Mouse (Mus musculus) layer of hippocampus, adult 2 months (tissue): ENCODE data around the gene Thbs3. TPM values are rescaled to one million over a fixed set of nuclear protein-coding genes. Genes with fewer than 3 reads are reported as not detected.

Experiments
- DNase-seq, 2 experiments: peaks; one replicate each; pipeline ENCODE4 v3.0.0; 2022; ENCODE audit warnings: low spot score in 2 of 2
- H3K27ac ChIP-seq: fragments of 200-600 bp; 2 replicates; pipeline ENCODE4 v1.8.1; 2022
- H3K4me3 ChIP-seq: fragments of 200-600 bp; 2 replicates; pipeline ENCODE4 v1.8.1; 2022; ENCODE audit warnings: mild to moderate bottlenecking
- CTCF ChIP-seq: fragments of 200-600 bp; conservative IDR thresholded peaks from 2 replicates; pipeline ENCODE4 v1.8.1; 2022; ENCODE audit warnings: antibody characterized with exemption, mild to moderate bottlenecking, moderate library complexity
- microRNA-seq, 2 experiments: library from miRNA; unstranded; fragments of <30 nt; microRNA quantifications; one replicate each; pipeline ENCODE4 v1.2.0; 2021
- total RNA-seq, 2 experiments: library from RNA; stranded (reverse); gene quantifications; 2 replicates each; pipeline ENCODE4 v1.2.3; 2021

Thbs3 gene
- total RNA-seq, 2 experiments from 2014 or later, result 42.6 to 43.8 TPM

DNA sequence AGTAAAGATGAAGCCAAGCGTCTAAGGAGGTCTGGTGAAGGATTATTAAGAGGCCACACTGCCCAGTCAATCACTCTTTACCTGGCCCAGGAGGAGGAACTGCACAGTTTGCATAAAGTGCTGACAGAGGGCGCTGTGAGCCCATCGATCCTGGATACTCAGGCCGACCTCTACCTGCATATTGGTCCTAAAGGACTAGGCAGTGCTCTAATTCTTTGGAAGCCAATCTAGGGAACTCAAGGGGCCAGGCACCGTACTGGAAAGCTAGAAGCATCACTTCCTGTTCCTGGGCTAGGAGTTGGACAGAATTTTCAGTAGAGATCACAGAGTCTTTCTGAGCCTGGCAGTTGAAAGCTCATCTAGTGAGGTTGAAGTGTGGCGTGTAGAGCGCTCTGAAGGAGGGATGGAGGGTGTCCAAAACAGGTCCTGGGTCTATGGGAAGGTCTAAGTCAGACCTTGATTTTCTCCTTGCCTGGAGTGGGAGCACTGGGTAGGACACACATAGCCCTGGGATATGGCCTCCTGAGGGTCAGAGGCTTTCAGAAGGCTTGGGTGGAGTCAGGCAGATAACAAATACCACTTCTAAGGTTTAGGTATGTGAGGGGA lies 35.6 kb downstream of the Thbs3 start:
- no peak overlapping the region for H3K4me3 ChIP-seq
- peak; percentile 86 for TF ChIP-seq CTCF
- DNase-seq, result no peak
- H3K27ac ChIP-seq, result peak overlapping the region; percentile 51

GRCm38 (mm10) chr3:89251365-89251895 lies 36.5 kb downstream of the Thbs3 start:
- no peak overlapping the region for H3K4me3 ChIP-seq
- H3K27ac ChIP-seq, result peak overlapping the region; percentile 52
- no peak for TF ChIP-seq CTCF
- no peak for DNase-seq

- no peak for DNase-seq
Observed at GRCm38 (mm10) chr3:89254994-89255393, 40.0 kb downstream of the Thbs3 start.

DNA sequence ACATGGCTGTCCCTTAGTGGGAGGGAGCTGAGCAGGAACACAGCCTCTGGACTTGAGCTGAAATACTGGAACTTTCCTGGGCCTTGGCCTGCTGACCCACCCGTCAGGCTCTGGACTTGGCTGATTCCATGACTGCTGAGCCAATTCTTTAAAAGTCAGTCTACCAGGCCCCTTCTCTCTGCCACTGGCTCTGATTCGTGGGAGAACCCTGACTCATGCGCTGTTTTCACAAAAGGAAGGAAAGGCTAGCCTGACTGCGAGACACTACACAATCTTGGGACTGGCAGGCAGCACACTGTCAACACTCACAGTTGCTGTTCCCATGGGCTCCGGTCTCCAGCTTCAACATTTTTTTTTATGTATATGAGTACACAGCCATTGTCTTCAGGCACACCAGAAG lies 41.2 kb downstream of the Thbs3 start:
- no peak for DNase-seq
- TF ChIP-seq CTCF, result no peak
- Histone ChIP-seq H3K27ac (no peak overlapping the region), H3K4me3 (no peak overlapping the region)

More at GRCm38 (mm10) chr3:89254994-89255393, 40.0 kb downstream of the Thbs3 start:
- TF ChIP-seq CTCF, result no peak
- no peak overlapping the region for H3K27ac ChIP-seq
- H3K4me3 ChIP-seq, result no peak overlapping the region

GRCm38 (mm10) chr3:89259076-89259475 lies 44.1 kb downstream of the Thbs3 start, which contains the start of gene Dpm3:
Dpm3 (plus strand) TSS chr3:89259358.
- DNase-seq, result no peak
- H3K4me3 ChIP-seq, result no peak within 1 kb of the TSS
- H3K27ac ChIP-seq, result no peak within 1 kb of the TSS
- no peak for TF ChIP-seq CTCF

DNA sequence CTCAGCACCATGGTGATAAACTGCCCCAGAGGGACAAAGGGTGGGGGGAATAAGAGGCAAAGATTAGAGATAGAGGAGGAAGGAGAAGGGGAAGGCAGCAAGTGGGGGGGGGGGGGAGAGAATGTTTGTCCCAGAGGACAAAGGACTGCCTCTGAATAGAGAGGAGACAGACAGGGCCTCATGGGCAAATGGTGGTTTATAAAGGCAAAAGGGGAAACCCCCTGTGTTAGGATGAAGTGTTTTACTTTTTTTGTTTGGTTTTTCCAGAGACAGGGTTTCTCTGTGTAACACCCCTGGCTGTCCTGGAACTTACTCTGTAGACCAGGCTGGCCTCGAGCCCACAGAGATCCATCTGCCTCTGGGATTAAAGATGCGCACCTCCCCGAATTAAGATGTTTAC lies 45.2 kb downstream of the Thbs3 start:
- no peak for TF ChIP-seq CTCF
- Histone ChIP-seq H3K4me3 (no peak overlapping the region), H3K27ac (no peak overlapping the region)
- DNase-seq, result no peak

- TF ChIP-seq CTCF, result no peak
- no peak for DNase-seq
- no peak overlapping the region for H3K4me3 ChIP-seq
- peak overlapping the region; percentile 62 for H3K27ac ChIP-seq
Observed at GRCm38 (mm10) chr3:89262417-89262816, 47.4 kb downstream of the Thbs3 start.

DNA sequence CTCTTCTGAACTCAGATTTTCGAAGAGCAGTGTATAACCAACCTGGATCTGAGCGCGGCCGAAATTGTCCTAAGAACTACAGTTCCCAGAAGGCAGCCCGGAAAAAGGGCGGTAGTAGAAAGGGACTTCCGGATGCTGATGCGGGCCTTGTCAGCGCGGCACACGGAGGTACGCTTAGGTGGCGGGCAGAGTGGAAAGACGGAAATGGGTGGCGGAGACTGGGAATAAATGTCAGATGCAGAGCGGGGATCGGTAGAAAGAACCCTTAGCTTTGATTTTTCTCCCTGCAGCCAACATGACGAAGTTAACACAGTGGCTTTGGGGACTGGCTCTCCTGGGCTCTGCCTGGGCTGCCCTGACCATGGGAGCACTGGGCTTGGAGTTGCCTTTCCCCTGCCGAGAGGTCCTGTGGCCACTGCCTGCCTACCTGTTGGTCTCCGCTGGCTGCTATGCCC lies 51.5 kb downstream of the Thbs3 start:
- H3K4me3 ChIP-seq, result peak overlapping the region; percentile 95
- peak; percentile 82 to 87 for DNase-seq
- no peak for TF ChIP-seq CTCF
- H3K27ac ChIP-seq, result peak overlapping the region; percentile 97

GRCm38 (mm10) chr3:89268916-89269315 lies 53.9 kb downstream of the Thbs3 start:
- DNase-seq, result no peak
- no peak for TF ChIP-seq CTCF
- H3K4me3 ChIP-seq, result peak overlapping the region; percentile 71
- H3K27ac ChIP-seq, result peak overlapping the region; percentile 94; the same call in 1 of the 2 replicates

GRCm38 (mm10) chr3:89270051-89270755 lies 55.2 kb downstream of the Thbs3 start, which contains the start of gene Slc50a1:
Slc50a1 (minus strand) TSS chr3:89270570.
- peak; percentile 88 for DNase-seq
- peak within 1 kb of the TSS; percentile 94 for H3K27ac ChIP-seq
- peak; percentile 65 for TF ChIP-seq CTCF
- peak within 1 kb of the TSS; percentile 71 for H3K4me3 ChIP-seq

DNA sequence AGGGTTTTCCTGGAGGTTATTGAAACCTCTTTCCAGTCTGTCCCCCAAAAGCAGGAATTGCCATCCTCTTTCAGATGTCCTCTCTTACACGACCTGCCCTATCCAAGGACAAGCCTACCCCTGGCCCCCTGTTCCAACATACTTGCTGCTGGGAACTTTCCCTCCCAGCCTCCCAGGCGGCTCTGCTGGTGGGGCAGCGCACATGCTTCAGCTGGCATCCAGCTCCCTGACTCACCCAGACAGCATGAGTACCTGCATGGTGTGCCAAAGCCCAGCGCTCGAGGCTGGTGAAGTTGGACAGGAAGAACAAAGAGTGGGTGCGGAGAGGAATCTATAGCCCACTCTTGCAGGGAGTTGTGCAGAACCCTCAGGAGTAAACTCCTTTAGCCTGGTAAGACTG lies 55.9 kb downstream of the Thbs3 start:
- DNase-seq, result peak; percentile 61 to 69
- H3K4me3 ChIP-seq, result peak overlapping the region; percentile 71
- TF ChIP-seq CTCF, result no peak
- H3K27ac ChIP-seq, result peak overlapping the region; percentile 94

DNA sequence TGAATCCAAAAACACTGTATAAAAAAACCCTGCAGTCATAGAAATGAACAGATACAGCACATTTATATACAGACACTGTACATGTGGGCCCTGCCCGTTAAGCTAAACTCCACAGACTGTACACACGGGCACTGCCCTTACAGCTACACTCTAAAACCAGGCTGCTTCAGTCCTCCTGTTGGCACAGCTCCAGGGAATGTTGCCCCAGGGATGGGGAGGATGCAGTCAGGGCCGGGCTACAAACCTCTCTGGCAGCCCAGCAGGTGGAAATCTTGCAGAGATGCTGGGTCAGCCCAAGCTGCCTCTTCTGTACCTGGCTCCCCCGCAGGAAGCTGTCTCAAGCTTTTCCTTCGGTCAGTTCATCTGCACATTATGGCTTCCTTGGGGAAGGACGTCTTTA lies 56.8 kb downstream of the Thbs3 start:
- peak overlapping the region; percentile 41; the same call in 1 of the 2 replicates for H3K27ac ChIP-seq
- TF ChIP-seq CTCF, result no peak
- DNase-seq, result no peak
- H3K4me3 ChIP-seq, result no peak overlapping the region

DNA sequence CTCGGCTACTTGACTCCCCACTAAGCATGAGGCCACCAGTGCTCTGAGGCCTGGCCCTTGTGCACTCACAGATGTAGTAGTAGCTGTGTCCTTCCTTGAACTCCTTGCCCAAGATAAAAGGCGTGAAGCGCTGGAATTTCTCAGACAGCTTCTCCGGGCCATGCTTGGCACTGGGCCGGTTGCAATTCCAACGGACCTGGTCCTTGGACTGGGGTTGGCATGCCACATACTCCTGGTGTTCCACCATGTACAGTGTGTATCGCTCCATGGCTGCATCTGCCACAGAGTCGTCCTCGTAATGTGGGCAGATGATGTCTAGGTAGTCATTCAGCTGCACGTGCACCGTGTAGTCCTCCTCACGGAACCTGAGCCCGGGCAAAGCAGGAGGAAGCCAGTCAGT lies 61.1 kb downstream of the Thbs3 start:
- Histone ChIP-seq H3K4me3 (no peak overlapping the region), H3K27ac (no peak overlapping the region; the same call in 1 of the 2 replicates)
- no peak for DNase-seq
- no peak for TF ChIP-seq CTCF

Small RNAs within 50 kb of the gene (microRNA-seq; reads per million reads assigned to microRNA genes)
- gene Mir92b, result 7,094 to 7,095 reads per million in 2 experiments

Other genes starting within 250 kb of the Thbs3 start
- 100 to 1,000 TPM; 136 to 139 TPM for gene Rusc1, start 121.9 kb upstream of the Thbs3 start, total RNA-seq
- gene Gm43738, start 114.1 kb upstream of the Thbs3 start, total RNA-seq, result under 1 TPM in 1 of 2 experiments, not detected in 1; 0.18 TPM
- gene Fdps, start 113.2 kb upstream of the Thbs3 start, total RNA-seq, result 10 to 100 TPM; 72.5 to 78.4 TPM
- gene Pklr, start 79.0 kb upstream of the Thbs3 start, total RNA-seq, result not detected
- gene Hcn3, start 55.0 kb upstream of the Thbs3 start, total RNA-seq, result 10 to 100 TPM; 10.2 to 13.3 TPM
- 10 to 100 TPM; 47.8 to 56.1 TPM for gene Clk2, start 50.4 kb upstream of the Thbs3 start, total RNA-seq
- 10 to 100 TPM; 67.1 to 69.0 TPM for gene Scamp3, start 37.7 kb upstream of the Thbs3 start, total RNA-seq
- gene Fam189b, start 32.0 kb upstream of the Thbs3 start, total RNA-seq, result 10 to 100 TPM; 61.6 to 61.7 TPM
- 10 to 100 TPM; 55.7 to 67.9 TPM for gene Gba, start 12.3 kb upstream of the Thbs3 start, total RNA-seq
- 100 to 1,000 TPM; 100 to 102 TPM for gene Mtx1, start 11.9 kb downstream of the Thbs3 start, total RNA-seq
- gene Muc1, start 13.9 kb downstream of the Thbs3 start, total RNA-seq, result 1 to 10 TPM in 1 of 2 experiments, under 1 TPM in 1; 0.31 to 1.3 TPM
- gene Krtcap2, start 30.8 kb downstream of the Thbs3 start, total RNA-seq, result 10 to 100 TPM; 75.8 to 80.5 TPM
- gene Trim46, start 31.1 kb downstream of the Thbs3 start, total RNA-seq, result 10 to 100 TPM; 89.1 to 92.8 TPM
- gene Dpm3, start 44.2 kb downstream of the Thbs3 start, total RNA-seq, result 10 to 100 TPM; 51.2 to 61.0 TPM
- gene Slc50a1, start 55.4 kb downstream of the Thbs3 start, total RNA-seq, result 10 to 100 TPM; 46.3 to 58.9 TPM
- gene Efna1, start 66.0 kb downstream of the Thbs3 start, total RNA-seq, result 1 to 10 TPM; 7.6 to 7.9 TPM
- gene Efna3, start 107.8 kb downstream of the Thbs3 start, total RNA-seq, result 10 to 100 TPM; 65.5 to 76.3 TPM
- under 1 TPM; 0.61 to 0.96 TPM for gene Efna4, start 122.8 kb downstream of the Thbs3 start, total RNA-seq
- gene Adam15, start 134.8 kb downstream of the Thbs3 start, total RNA-seq, result 100 to 1,000 TPM; 122 to 127 TPM
- gene Dcst2, start 146.8 kb downstream of the Thbs3 start, total RNA-seq, result under 1 TPM; 0.29 to 0.77 TPM
- not detected for gene Dcst1, start 150.1 kb downstream of the Thbs3 start, total RNA-seq
- 10 to 100 TPM; 11.3 to 13.4 TPM for gene Zbtb7b, start 179.6 kb downstream of the Thbs3 start, total RNA-seq
- gene Lenep, start 187.6 kb downstream of the Thbs3 start, total RNA-seq, result 1 to 10 TPM; 5.8 to 7.1 TPM
- 10 to 100 TPM; 37.2 to 39.8 TPM for gene Flad1, start 196.7 kb downstream of the Thbs3 start, total RNA-seq
- 1 to 10 TPM; 1.4 to 2.7 TPM for gene Cks1b, start 203.2 kb downstream of the Thbs3 start, total RNA-seq
- 10 to 100 TPM; 12.2 to 14.3 TPM for gene Shc1, start 203.3 kb downstream of the Thbs3 start, total RNA-seq
- gene Pygo2, start 215.0 kb downstream of the Thbs3 start, total RNA-seq, result 10 to 100 TPM; 55.5 to 61.9 TPM
- 10 to 100 TPM; 38.9 to 41.8 TPM for gene Pbxip1, start 221.5 kb downstream of the Thbs3 start, total RNA-seq
- gene Pmvk, start 239.4 kb downstream of the Thbs3 start, total RNA-seq, result 10 to 100 TPM; 30.1 to 30.3 TPM